Comparison of ENCODE assay signal across 8 mouse cellular contexts in genomic region chr2:152415287-152415686, GRCm38 (mm10). TPM values are rescaled to one million over a fixed set of nuclear protein-coding genes. Genes with fewer than 3 reads are reported as not detected.
A peak's percentile ranks its signal among the peaks of the same experiment; 100 is the strongest.
DNase-seq lines count a peak whose midpoint lies in the region; ATAC-seq and TF ChIP-seq lines count a peak whose summit lies in the region.

TSS of gene 6820408C15Rik (plus strand) at chr2:152415587.

- peak within 1 kb of the TSS; percentile 93 for H3K4me2 ChIP-seq in embryonic facial prominence, embryonic 14.5 days (ENCODE audit: low read depth, low read length)
- peak within 1 kb of the TSS; percentile 92 for H3K4me2 ChIP-seq in intestine, embryonic 14.5 days (ENCODE audit: low read length)
- H3K4me2 ChIP-seq in neural tube, embryonic 12.5 days (replicated peaks), result peak within 1 kb of the TSS; percentile 94

- ATAC-seq in embryonic facial prominence, embryonic 14.5 days (ENCODE audit: low read depth), result no peak
- peak; percentile 4; the same call in 1 of the 2 replicates for ATAC-seq in intestine, embryonic 14.5 days (replicated peaks; ENCODE audit: low FRiP score, low TSS enrichment, low read depth)
- ATAC-seq in neural tube, embryonic 12.5 days (ENCODE audit: low FRiP score, low read depth), result no peak

- no peak for TF ChIP-seq CTCF in left cerebral cortex, adult 2 months (IDR thresholded peaks at IDR 0.05)

- H3K27me3 ChIP-seq in embryonic facial prominence, embryonic 14.5 days (replicated peaks; ENCODE audit: control insufficient read depth, insufficient read depth, low read length), result no peaks in the 10 kb centered on the region
- H3K27me3 ChIP-seq in intestine, embryonic 14.5 days (replicated peaks; ENCODE audit: control insufficient read depth, insufficient read depth, low read length), result no peaks in the 10 kb centered on the region
- no peaks in the 10 kb centered on the region for H3K27me3 ChIP-seq in neural tube, embryonic 12.5 days (replicated peaks)

- DNase-seq in left cerebral cortex, adult 2 months (ENCODE audit: extremely low spot score in 1 of 2, low spot score in 2 of 2), result no peak
- no peak for DNase-seq in left cerebral cortex, postnatal 4 days
- no peak for DNase-seq in embryonic facial prominence, embryonic 14.5 days (ENCODE audit: low spot score)
- peak; percentile 62 for DNase-seq in intestine, embryonic 14.5 days (ENCODE audit: low spot score)
- no peak for DNase-seq in frontal cortex, adult 2 months (ENCODE audit: extremely low spot score in 1 of 2, low spot score in 1 of 2)
- no peak for DNase-seq in left cerebral cortex, adult 11 months (ENCODE audit: low spot score)
- no peak for DNase-seq in frontal cortex, postnatal 25 days (ENCODE audit: low spot score in 2 of 2)

- intact Hi-C loops in left cerebral cortex, adult 2 months (cut with DNase I), result no loop called here
- intact Hi-C loops in left cerebral cortex, postnatal 4 days (cut with DNase I), result no loop called here

- H3K9ac ChIP-seq in embryonic facial prominence, embryonic 14.5 days (ENCODE audit: low read depth, low read length), result peak within 1 kb of the TSS; percentile 97
- peak within 1 kb of the TSS; percentile 99 for H3K9ac ChIP-seq in intestine, embryonic 14.5 days (ENCODE audit: low read length)
- H3K9ac ChIP-seq in neural tube, embryonic 12.5 days, result peak within 1 kb of the TSS; percentile 99

- H3K4me1 ChIP-seq in embryonic facial prominence, embryonic 14.5 days (ENCODE audit: control insufficient read depth, insufficient read depth, low read length), result peaks cover 20% of the 10 kb centered on the region
- H3K4me1 ChIP-seq in intestine, embryonic 14.5 days (replicated peaks; ENCODE audit: control insufficient read depth, insufficient read depth, low read length), result peaks cover 26% of the 10 kb centered on the region
- peaks cover 29% of the 10 kb centered on the region for H3K4me1 ChIP-seq in neural tube, embryonic 12.5 days

- WGBS in embryonic facial prominence, embryonic 14.5 days, result 22% methylated on average over 4 of the region's 4 CpGs
- WGBS in intestine, embryonic 14.5 days, result 22% methylated on average over 4 of the region's 4 CpGs
- 30% methylated on average over 4 of the region's 4 CpGs for WGBS in neural tube, embryonic 12.5 days

- no peaks in the 10 kb centered on the region for H3K36me3 ChIP-seq in embryonic facial prominence, embryonic 14.5 days (ENCODE audit: control insufficient read depth, insufficient read depth, low read length)
- no peaks in the 10 kb centered on the region for H3K36me3 ChIP-seq in intestine, embryonic 14.5 days (ENCODE audit: control insufficient read depth, insufficient read depth, low read length)
- no peaks in the 10 kb centered on the region for H3K36me3 ChIP-seq in neural tube, embryonic 12.5 days

- peaks cover 7% of the 10 kb centered on the region for H3K9me3 ChIP-seq in embryonic facial prominence, embryonic 14.5 days (ENCODE audit: control insufficient read depth, low read length)
- peaks cover 8% of the 10 kb centered on the region; the same call in 1 of the 2 replicates for H3K9me3 ChIP-seq in intestine, embryonic 14.5 days (ENCODE audit: control insufficient read depth, low read length)
- H3K9me3 ChIP-seq in neural tube, embryonic 12.5 days, result no peaks in the 10 kb centered on the region

- H3K27ac ChIP-seq in left cerebral cortex, adult 2 months, result peak within 1 kb of the TSS; percentile 95
- H3K27ac ChIP-seq in embryonic facial prominence, embryonic 14.5 days (replicated peaks; ENCODE audit: low read depth, low read length), result peak within 1 kb of the TSS; percentile 95
- peak within 1 kb of the TSS; percentile 98 for H3K27ac ChIP-seq in intestine, embryonic 14.5 days (ENCODE audit: low read depth)
- H3K27ac ChIP-seq in neural tube, embryonic 12.5 days, result peak within 1 kb of the TSS; percentile 95

- H3K4me3 ChIP-seq in left cerebral cortex, adult 2 months, result peak within 1 kb of the TSS; percentile 71
- H3K4me3 ChIP-seq in embryonic facial prominence, embryonic 14.5 days (ENCODE audit: low read depth, low read length), result peak within 1 kb of the TSS; percentile 95
- peak within 1 kb of the TSS; percentile 96 for H3K4me3 ChIP-seq in intestine, embryonic 14.5 days (ENCODE audit: low read depth, low read length)
- H3K4me3 ChIP-seq in neural tube, embryonic 12.5 days, result peak within 1 kb of the TSS; percentile 88

RNA-seq across cellular contexts. Expression of gene 6820408C15Rik, which starts in this region (rescaled TPM):
- total RNA-seq in left cerebral cortex, adult 2 months (2021), result 1 to 10 TPM; 2.4 to 3.0 TPM
- 1 to 10 TPM; 2.6 to 3.1 TPM for total RNA-seq in left cerebral cortex, postnatal 4 days (2021)
- polyA plus RNA-seq in embryonic facial prominence, embryonic 14.5 days (2014; fragmentation: Nextera tagmentation; extraction: Ambion mirVana), result 0.87 and 5.1 TPM in 2 replicates
- polyA plus RNA-seq in intestine, embryonic 14.5 days (2014; fragmentation: Nextera tagmentation; extraction: Ambion mirVana), result 0.51 and 0.86 TPM in 2 replicates
- 0.53 and 0.61 TPM in 2 replicates for polyA plus RNA-seq in neural tube, embryonic 12.5 days (2016; fragmentation: Nextera tagmentation; extraction: Ambion mirVana)
- 4.4 and 4.5 TPM in 2 replicates for polyA plus RNA-seq in frontal cortex, adult 2 months (2012; rRNA removed)

Comparison
In these comparisons a context has a peak if more than half of its experiments do, and no peak if none do; other contexts are left out.
1. Peak in DNase-seq, ATAC-seq, H3K4me3 ChIP-seq, H3K27ac ChIP-seq, H3K9ac ChIP-seq and H3K4me2 ChIP-seq in intestine, embryonic 14.5 days; RNA of the gene not detected or under 1 TPM.